Mouse (Mus musculus) bone marrow, adult 2 months (tissue): Measurements from ENCODE around the gene Pnp. TPM values are rescaled to one million over a fixed set of nuclear protein-coding genes. Genes with fewer than 3 reads are reported as not detected.
"Not testable (repeated sequence)": the region's sequence is repeated elsewhere in the genome, so short reads cannot be mapped to it uniquely, and the experiment has no call there.

Source experiments
- H3K27ac ChIP-seq: fragments of 200-500 bp; 2 replicates; pipeline ENCODE4 v1.5.1; 2012; ENCODE audit warnings: low read depth, mild to moderate bottlenecking, control low read depth, inconsistent platforms, low read length; ENCODE audit not compliant: control insufficient read depth, poor library complexity, insufficient read depth
- H3K4me1 ChIP-seq: fragments of 200-500 bp; 2 replicates; pipeline ENCODE4 v1.6.1; 2011; ENCODE audit warnings: low read length; ENCODE audit not compliant: control insufficient read depth, insufficient read depth
- H3K4me3 ChIP-seq: fragments of 200-500 bp; replicated peaks from 2 replicates; pipeline ENCODE3; 2011; ENCODE audit warnings: mild to moderate bottlenecking, low read depth, low read length, control low read depth; ENCODE audit not compliant: control insufficient read depth
- CTCF ChIP-seq: fragments of 200-500 bp; IDR thresholded peaks from 2 replicates; pipeline ENCODE4 v1.5.1; 2011; ENCODE audit warnings: low read length, control low read depth; ENCODE audit not compliant: control insufficient read depth, insufficient read depth
- POLR2A ChIP-seq: fragments of 200-500 bp; IDR thresholded peaks from 2 replicates; pipeline ENCODE4 v1.6.1; 2011; ENCODE audit warnings: low read depth, mild to moderate bottlenecking, control low read depth, low read length, borderline replicate concordance; ENCODE audit not compliant: control insufficient read depth
- WGBS: fragments of 180-500 bp; shearing (Covaris S2); methylation state at CpG from one replicate; pipeline ENCODE4 v1.1.7; 2018; 5-methylcytosine and 5-hydroxymethylcytosine counted together
- polyA plus RNA-seq: library from polyadenylated mRNA; stranded (reverse); fragments of >200 nt; gene quantifications from 2 replicates; pipeline ENCODE4 v1.2.4, GENCODE M21; 2011; ENCODE audit warnings: low replicate concordance; ENCODE audit not compliant: missing spikeins, insufficient read depth, insufficient read length

Pnp gene
- 112 and 145 TPM in 2 replicates for polyA plus RNA-seq

DNA sequence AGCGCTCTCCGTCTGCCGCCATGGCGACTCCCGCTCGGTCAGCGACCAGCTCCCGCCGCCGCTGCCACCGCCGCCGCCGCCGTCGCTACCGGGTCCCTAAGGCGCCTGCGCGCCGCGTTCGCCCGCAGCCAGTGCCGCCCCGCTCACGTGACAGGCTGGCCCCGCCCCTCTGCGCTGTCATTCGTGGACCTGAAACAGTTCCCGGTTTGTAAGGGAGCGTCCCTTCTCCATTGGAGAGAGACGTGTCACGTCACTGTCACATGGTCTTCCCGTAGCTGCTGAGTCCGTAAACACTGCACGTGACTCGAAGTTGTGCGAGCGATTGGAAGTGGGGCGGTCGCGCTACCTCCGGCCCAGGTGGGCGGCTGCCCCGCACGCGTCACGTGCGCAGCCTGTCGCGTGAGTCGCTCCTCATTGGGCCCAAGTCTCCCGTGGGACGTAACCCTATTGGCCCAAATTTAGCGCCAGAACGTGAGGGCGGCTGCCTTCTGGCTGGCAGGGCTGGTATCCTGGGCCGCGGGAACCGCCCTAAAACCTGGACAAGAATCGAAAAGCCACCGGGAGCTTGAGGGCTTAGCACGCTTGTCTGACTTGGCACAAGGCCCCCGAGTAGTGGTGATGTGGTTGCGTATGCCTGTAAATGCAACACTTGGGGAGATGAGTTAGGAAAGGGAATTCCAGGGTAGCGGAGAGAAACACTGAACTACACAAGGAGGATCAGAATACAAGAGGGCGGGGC, at the start of gene Pnp, which contains the start of gene Pip4p1:
Pnp (plus strand) TSS at position 329 of the 739 bp plus-strand sequence.
Pip4p1 (minus strand) TSS at position 103 of the 739 bp plus-strand sequence.
- peaks cover 1% of the 10 kb centered on the region for H3K4me1 ChIP-seq
- peak within 1 kb of the TSS; percentile 76 for H3K4me3 ChIP-seq
- TF ChIP-seq CTCF: no peak
- TF ChIP-seq POLR2A: peak; percentile 78; the same call in 1 of the 2 replicates
- under 1% methylated on average over 67 of the region's 68 CpGs for WGBS
- H3K27ac ChIP-seq: peak within 1 kb of the TSS; percentile 95

DNA sequence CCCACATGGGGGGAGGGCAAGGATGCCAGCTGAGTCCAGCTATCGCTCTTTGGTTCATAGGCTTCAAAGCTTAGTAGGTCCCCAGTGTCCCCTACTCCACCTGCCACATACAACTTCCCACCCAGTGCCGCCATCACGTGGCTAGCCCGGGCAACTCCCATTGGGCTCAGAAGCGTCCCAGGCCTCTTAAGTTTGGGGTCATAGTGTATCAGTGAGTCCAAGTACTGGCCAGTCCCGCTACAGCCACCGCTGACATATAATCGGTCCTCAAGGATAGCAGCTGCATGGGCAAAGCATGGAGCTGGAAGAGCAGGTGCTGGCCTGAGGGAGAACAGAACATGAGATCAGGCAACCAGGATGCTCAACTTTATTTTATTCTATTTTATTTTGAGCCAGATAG, 39.3 kb upstream of the Pnp start:
- Histone ChIP-seq H3K4me1 (peaks cover 6% of the 10 kb centered on the region), H3K27ac (no peak overlapping the region), H3K4me3 (no peak overlapping the region)
- no peak for TF ChIP-seq CTCF
- no peak for TF ChIP-seq POLR2A
- WGBS: 93% methylated on average over 8 of the region's 8 CpGs

DNA sequence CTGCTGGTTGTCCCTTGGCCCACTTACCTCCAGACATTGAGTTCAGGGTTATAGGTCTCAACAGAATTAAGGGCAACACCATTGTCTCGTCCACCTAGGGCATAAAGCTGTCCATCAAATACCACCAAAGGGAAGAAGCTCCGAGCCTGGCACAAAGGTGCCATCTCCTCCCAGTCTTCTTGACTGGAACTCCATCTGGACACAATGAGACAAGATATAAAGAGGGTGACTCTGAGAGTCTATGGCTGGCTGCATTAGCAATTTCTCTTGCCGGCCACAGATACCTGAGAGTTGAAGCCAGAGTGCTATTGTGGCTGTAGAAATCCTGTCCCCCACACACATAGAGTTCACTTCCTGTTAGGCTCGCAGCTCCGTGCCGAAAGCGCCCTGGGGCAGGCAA, 38.8 kb upstream of the Pnp start:
- no peak for TF ChIP-seq POLR2A
- TF ChIP-seq CTCF: no peak
- Histone ChIP-seq H3K4me1 (peaks cover 6% of the 10 kb centered on the region), H3K4me3 (no peak overlapping the region), H3K27ac (no peak overlapping the region)
- 34% methylated on average over 7 of the region's 7 CpGs for WGBS

DNA sequence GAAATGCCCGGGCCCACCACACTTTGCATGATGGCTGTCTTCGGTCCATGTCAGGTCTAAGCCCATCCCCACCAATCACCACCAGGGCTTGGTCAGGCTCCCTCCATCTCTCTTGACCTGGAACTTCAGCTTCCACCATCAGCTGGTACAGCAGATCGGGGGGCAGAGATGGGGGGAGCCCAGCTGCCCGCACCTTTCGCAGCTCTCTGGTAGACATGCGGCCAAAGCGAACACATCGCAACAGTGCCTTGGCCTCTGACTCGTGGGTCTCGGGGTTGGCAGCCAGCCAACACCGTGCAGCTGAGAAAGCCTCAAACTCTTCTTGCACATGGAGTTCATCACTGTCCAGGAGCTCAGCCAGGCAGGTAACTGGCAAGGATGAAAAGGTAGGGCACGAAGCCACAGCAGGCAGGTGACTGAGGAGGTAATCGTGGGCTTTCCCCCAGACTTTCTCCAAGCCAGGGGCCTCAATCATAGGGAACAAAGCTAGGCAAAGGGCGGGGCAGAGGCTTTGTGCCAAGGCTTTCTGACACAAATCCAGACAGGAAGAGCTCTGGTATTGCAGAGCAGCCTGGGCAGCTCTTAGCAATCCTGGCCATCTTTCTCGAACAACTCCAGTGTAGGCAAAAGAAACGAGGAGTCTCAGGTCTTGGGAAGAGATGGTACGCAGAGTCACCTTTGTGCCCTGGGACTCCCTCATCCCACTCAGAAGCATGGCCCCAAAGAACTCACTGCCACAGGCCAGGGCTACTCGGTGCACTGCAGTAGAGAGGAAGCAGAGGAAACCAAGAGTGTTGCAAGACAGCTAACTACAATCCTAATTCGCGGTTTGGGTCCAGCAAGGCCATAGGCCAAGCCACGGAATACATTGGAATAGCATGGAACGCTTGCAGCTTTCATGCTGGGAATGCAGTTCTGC, 38.1 kb upstream of the Pnp start:
- TF ChIP-seq CTCF: no peak
- TF ChIP-seq POLR2A: no peak
- Histone ChIP-seq H3K4me3 (no peak overlapping the region), H3K27ac (no peak overlapping the region), H3K4me1 (peaks cover 6% of the 10 kb centered on the region)
- whole genome bisulfite sequencing: 40% methylated on average over 22 of the region's 22 CpGs

DNA sequence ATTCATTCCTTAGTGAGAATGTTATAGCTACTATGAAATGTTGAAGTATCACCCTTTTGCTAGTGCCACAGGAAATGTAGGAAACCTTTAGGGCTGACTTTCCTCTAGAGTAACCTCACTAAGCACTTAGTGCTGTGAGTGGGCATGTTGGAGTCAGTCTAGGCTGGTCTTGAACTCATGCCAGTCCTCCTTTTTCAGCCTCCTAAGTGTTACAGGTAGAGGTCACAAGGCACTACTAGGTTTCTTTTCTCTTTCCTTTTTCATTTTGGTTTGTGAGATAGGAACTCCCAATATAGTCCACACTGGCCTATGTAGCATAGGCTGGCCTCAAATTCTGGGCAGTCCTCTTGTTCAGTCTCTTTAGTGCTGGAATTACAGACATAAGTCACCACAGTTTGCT, 35.5 kb upstream of the Pnp start:
- Histone ChIP-seq H3K4me1 (peaks cover 6% of the 10 kb centered on the region), H3K27ac (no peak overlapping the region), H3K4me3 (no peak overlapping the region)
- TF ChIP-seq CTCF: no peak

DNA sequence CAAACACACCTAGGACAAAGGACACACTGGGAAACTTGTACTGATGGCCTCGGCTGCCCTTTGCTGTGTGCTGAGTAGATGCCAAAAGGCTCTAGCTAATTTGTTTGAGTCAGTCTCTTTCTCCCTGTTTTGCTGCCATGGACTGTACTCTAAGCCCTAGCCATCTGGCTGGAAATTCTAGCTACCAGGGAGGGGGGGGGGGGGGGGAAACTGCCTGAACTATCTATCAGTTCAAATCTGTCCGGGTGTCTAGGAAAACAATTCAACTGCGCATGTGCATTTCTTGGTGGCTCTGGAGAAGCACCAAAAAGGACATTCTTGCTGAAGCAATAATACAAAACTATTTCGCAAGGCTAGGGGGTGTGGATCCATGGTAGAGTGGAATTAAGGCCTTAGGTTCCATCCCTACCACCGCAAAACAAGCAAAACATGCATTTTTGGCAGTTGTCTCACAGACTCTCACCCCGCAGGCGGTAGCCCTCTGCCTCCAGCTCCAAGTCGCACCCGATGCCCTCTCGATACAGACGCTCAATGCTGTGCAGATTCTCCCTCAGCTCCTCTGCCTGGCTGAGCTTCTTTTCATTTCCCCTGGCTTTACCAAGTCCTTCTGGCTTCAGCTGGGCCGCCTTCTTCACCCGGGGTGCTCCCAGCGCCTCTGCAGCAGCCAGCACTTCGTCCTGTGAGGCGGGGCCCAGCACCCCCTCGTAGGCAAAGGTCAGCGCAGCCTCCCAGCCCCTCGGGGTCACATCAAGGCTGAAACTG, 34.7 kb upstream of the Pnp start:
- Histone ChIP-seq H3K4me1 (peaks cover 6% of the 10 kb centered on the region), H3K27ac (peak overlapping the region; percentile 23), H3K4me3 (no peak overlapping the region)
- WGBS: 48% methylated on average over 19 of the region's 19 CpGs
- TF ChIP-seq POLR2A (no peak), CTCF (no peak)

DNA sequence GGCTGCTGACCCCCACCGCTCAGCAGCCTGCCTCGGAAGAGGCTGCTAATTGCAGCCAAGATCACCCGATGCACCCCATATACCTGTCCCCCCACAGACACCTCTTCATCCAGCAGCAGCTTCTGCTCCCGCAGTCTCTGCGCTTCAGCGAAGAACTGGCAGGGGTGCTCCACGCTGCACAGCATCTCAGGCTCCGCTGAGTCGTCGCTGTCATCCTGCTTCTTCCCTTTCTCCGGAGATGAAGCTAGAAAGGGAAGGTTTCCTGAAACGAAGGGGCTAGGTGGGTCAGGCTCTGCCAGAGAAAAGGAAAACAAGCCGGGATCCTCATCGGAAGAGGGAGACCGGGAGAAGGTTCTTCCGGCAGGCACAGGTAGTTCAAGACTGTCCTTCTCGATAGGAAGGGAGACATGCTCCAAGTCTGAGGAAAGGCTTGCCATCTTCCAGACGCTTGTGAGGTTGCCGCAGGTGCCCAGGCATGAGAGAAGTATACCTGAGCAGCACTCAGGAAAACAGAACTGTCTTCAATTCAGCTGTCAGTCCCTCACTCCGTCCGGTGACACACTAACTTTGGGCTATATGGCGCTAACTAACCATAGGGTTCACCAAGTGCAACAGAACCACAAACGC, 34.0 kb upstream of the Pnp start:
- Histone ChIP-seq H3K4me3 (no peak overlapping the region), H3K27ac (peak overlapping the region; percentile 23; the same call in 1 of the 2 replicates), H3K4me1 (peaks cover 6% of the 10 kb centered on the region)
- TF ChIP-seq CTCF: no peak
- no peak for TF ChIP-seq POLR2A
- 61% methylated on average over 23 of the region's 23 CpGs for WGBS

DNA sequence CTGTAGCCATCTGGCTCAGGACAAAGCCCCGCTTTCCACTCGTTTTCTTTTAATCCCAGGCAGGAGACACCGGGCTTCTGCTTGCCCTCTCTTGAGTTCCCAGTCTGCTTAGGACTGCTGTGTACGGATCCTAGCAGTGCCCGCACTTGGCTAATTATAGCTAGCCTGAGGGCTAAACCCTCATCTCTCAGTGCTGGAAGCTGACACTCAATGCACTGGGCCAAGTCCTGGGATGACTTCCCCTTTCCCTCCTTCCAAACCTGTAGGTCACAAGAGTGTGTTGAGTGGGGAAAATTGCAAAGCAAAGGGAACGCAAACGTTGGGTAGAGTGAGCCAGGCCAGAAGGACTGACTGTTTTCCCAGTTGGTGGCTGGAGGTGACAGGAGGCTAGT, 33.5 kb upstream of the Pnp start, which contains the start of gene Klhl33:
Klhl33 (minus strand) TSS at position 134 of the 392 bp plus-strand sequence.
- TF ChIP-seq CTCF (no peak), POLR2A (no peak)
- Histone ChIP-seq H3K4me1 (peaks cover 5% of the 10 kb centered on the region), H3K27ac (peak within 1 kb of the TSS; percentile 23), H3K4me3 (no peak within 1 kb of the TSS)
- WGBS: 52% methylated on average over 7 of the region's 7 CpGs

DNA sequence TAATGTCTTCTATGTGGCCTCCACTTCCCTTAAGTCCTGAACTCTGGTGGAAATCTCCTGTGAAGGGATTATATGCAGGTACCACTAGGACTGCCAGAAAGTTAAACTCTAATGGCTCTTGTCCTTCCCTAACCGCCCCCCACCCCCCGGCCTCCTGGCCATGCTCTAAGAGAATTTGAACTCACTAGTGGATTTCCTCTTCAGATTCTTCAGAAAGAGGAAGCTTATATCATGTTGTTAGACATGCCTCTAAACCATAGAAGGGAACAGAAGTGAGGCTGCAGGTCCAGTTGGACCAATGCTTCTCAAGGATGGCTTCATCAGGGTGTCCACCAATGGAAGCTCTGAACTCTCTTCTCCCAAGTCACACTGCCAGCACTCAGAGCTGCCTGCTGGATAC, 32.9 kb upstream of the Pnp start:
- not testable (repeated sequence) for H3K4me1 ChIP-seq, H3K27ac ChIP-seq, H3K4me3 ChIP-seq
- 15% methylated on average over 2 of the region's 2 CpGs for WGBS
